Mouse (Mus musculus) stomach, embryonic 15.5 days (tissue): ENCODE measurements around the gene Bloc1s5. TPM values are rescaled to one million over a fixed set of nuclear protein-coding genes. Genes with fewer than 3 reads are reported as not detected.

Source experiments
- ATAC-seq: fragments of 200-750 bp; cut with Nextera tagmentation; 2 replicates; pipeline ENCODE4 v1.8.0; 2017; ENCODE audit warnings: low read depth, moderate number of reproducible peaks, moderate TSS enrichment; ENCODE audit not compliant: insufficient read depth, low FRiP score
- H3K27ac ChIP-seq: fragments of 300-500 bp; sonication (generic); 2 replicates; pipeline ENCODE4 v1.5.1; 2015; ENCODE audit warnings: mild to moderate bottlenecking, inconsistent platforms
- H3K27me3 ChIP-seq: fragments of 300-500 bp; sonication (generic); replicated peaks from 2 replicates; pipeline ENCODE4 v1.6.1; 2015; ENCODE audit warnings: inconsistent platforms
- H3K36me3 ChIP-seq: fragments of 300-500 bp; sonication (generic); 2 replicates; pipeline ENCODE4 v1.6.1; 2015; ENCODE audit warnings: inconsistent platforms
- H3K4me1 ChIP-seq: fragments of 300-500 bp; sonication (generic); 2 replicates; pipeline ENCODE4 v1.6.1; 2015; ENCODE audit warnings: inconsistent platforms
- H3K4me2 ChIP-seq: fragments of 300-500 bp; sonication (generic); 2 replicates; pipeline ENCODE4 v1.6.1; 2015; ENCODE audit warnings: mild to moderate bottlenecking, inconsistent platforms
- H3K4me3 ChIP-seq: fragments of 300-500 bp; sonication (generic); replicated peaks from 2 replicates; pipeline ENCODE4 v1.5.1; 2015; ENCODE audit warnings: inconsistent platforms
- H3K9ac ChIP-seq: fragments of 300-500 bp; sonication (generic); 2 replicates; pipeline ENCODE4 v1.6.1; 2015; ENCODE audit warnings: inconsistent platforms
- H3K9me3 ChIP-seq: fragments of 300-500 bp; sonication (generic); 2 replicates; pipeline ENCODE4 v1.6.1; 2016; ENCODE audit warnings: inconsistent platforms
- WGBS: fragments of 180-500 bp; shearing (Covaris S2); methylation state at CpG from one replicate; pipeline ENCODE4 v1.1.7; 2015; 5-methylcytosine and 5-hydroxymethylcytosine counted together
- polyA plus RNA-seq: library from polyadenylated mRNA; unstranded; fragments of >200 nt; fragmentation: Nextera tagmentation; extraction: Ambion mirVana; gene quantifications from 2 replicates; pipeline ENCODE4 v1.2.1, GENCODE M21; 2015

Gene Bloc1s5
- polyA plus RNA-seq, 1 experiment from 2014 or later, result 15.5 TPM

GRCm38 (mm10) chr13:38548681-38549080 lies 86.2 kb downstream of the Bloc1s5 start:
- Histone ChIP-seq H3K9ac (no peak overlapping the region), H3K9me3 (no peaks in the 10 kb centered on the region), H3K27ac (no peak overlapping the region), H3K36me3 (no peaks in the 10 kb centered on the region), H3K4me3 (no peak overlapping the region), H3K27me3 (no peaks in the 10 kb centered on the region), H3K4me1 (no peaks in the 10 kb centered on the region), H3K4me2 (no peak overlapping the region)
- 80% methylated on average over 5 of the region's 5 CpGs for WGBS
- no peak for ATAC-seq

GRCm38 (mm10) chr13:38547717-38548116 lies 87.2 kb downstream of the Bloc1s5 start:
- no peaks in the 10 kb centered on the region for H3K4me1 ChIP-seq
- 86% methylated on average over 5 of the region's 5 CpGs for WGBS
- no peaks in the 10 kb centered on the region for H3K27me3 ChIP-seq
- H3K27ac ChIP-seq, result no peak overlapping the region
- H3K4me2 ChIP-seq, result no peak overlapping the region
- no peak for ATAC-seq
- no peaks in the 10 kb centered on the region for H3K9me3 ChIP-seq
- no peaks in the 10 kb centered on the region for H3K36me3 ChIP-seq
- no peak overlapping the region for H3K9ac ChIP-seq
- no peak overlapping the region for H3K4me3 ChIP-seq

GRCm38 (mm10) chr13:38546754-38547153 lies 88.2 kb downstream of the Bloc1s5 start:
- Histone ChIP-seq H3K9me3 (no peaks in the 10 kb centered on the region), H3K9ac (no peak overlapping the region), H3K36me3 (no peaks in the 10 kb centered on the region), H3K4me3 (no peak overlapping the region), H3K27me3 (no peaks in the 10 kb centered on the region), H3K27ac (no peak overlapping the region), H3K4me1 (no peaks in the 10 kb centered on the region), H3K4me2 (no peak overlapping the region)
- ATAC-seq, result no peak
- 83% methylated on average over 4 of the region's 4 CpGs for WGBS

- no peaks in the 10 kb centered on the region for H3K36me3 ChIP-seq
- no peak overlapping the region for H3K4me3 ChIP-seq
- no peak overlapping the region for H3K9ac ChIP-seq
- ATAC-seq, result no peak
- 79% methylated on average over 3 of the region's 3 CpGs for WGBS
- no peak overlapping the region for H3K4me2 ChIP-seq
- H3K9me3 ChIP-seq, result no peaks in the 10 kb centered on the region
- H3K27me3 ChIP-seq, result no peaks in the 10 kb centered on the region
- H3K27ac ChIP-seq, result no peak overlapping the region
- H3K4me1 ChIP-seq, result no peaks in the 10 kb centered on the region
Observed at GRCm38 (mm10) chr13:38545460-38545859, 89.4 kb downstream of the Bloc1s5 start.

- no peaks in the 10 kb centered on the region for H3K4me1 ChIP-seq
- no peak overlapping the region for H3K4me2 ChIP-seq
- H3K4me3 ChIP-seq, result no peak overlapping the region
- no peak for ATAC-seq
- no peaks in the 10 kb centered on the region for H3K27me3 ChIP-seq
- H3K36me3 ChIP-seq, result no peaks in the 10 kb centered on the region
- no peak overlapping the region for H3K9ac ChIP-seq
- H3K27ac ChIP-seq, result no peak overlapping the region
- WGBS, result 74% methylated on average over 8 of the region's 8 CpGs
- no peaks in the 10 kb centered on the region for H3K9me3 ChIP-seq
Observed at GRCm38 (mm10) chr13:38544769-38545445, 90.0 kb downstream of the Bloc1s5 start.

GRCm38 (mm10) chr13:38543455-38544125 lies 91.3 kb downstream of the Bloc1s5 start:
- no peak for ATAC-seq
- Histone ChIP-seq H3K36me3 (no peaks in the 10 kb centered on the region), H3K9me3 (no peaks in the 10 kb centered on the region), H3K4me2 (no peak overlapping the region), H3K27me3 (no peaks in the 10 kb centered on the region), H3K9ac (no peak overlapping the region), H3K4me3 (no peak overlapping the region), H3K27ac (no peak overlapping the region), H3K4me1 (no peaks in the 10 kb centered on the region)
- 87% methylated on average over 8 of the region's 8 CpGs for WGBS

Other genes with a start within 250 kb of the Bloc1s5 start
- gene Txndc5, start 106.3 kb downstream of the Bloc1s5 start, polyA plus RNA-seq, result 266 and 280 TPM in 2 replicates
- gene Eef1e1, start 23.9 kb upstream of the Bloc1s5 start, polyA plus RNA-seq, result 41.9 and 45.7 TPM in 2 replicates